Mouse (Mus musculus) forebrain, embryonic 13.5 days (tissue): Measurements from ENCODE around the gene Prkca. TPM values are rescaled to one million over a fixed set of nuclear protein-coding genes. Genes with fewer than 3 reads are reported as not detected.
"Not testable (repeated sequence)": the region's sequence is repeated elsewhere in the genome, so short reads cannot be mapped to it uniquely, and the experiment has no call there.

Experiments used
- ATAC-seq: fragments of 200-750 bp; cut with Nextera tagmentation; 2 replicates; pipeline ENCODE4 v1.8.0; 2017
- H3K27ac ChIP-seq: fragments of 300-500 bp; sonication (generic); 2 replicates; pipeline ENCODE4 v1.5.1; 2015; ENCODE audit warnings: inconsistent platforms, mild to moderate bottlenecking, moderate library complexity
- H3K27me3 ChIP-seq: fragments of 300-500 bp; sonication (generic); 2 replicates; pipeline ENCODE4 v1.6.1; 2015; ENCODE audit warnings: mild to moderate bottlenecking, inconsistent platforms
- H3K36me3 ChIP-seq: fragments of 300-500 bp; sonication (generic); 2 replicates; pipeline ENCODE4 v1.6.1; 2015; ENCODE audit warnings: mild to moderate bottlenecking, inconsistent platforms; ENCODE audit not compliant: poor library complexity, severe bottlenecking
- H3K4me1 ChIP-seq: fragments of 300-500 bp; sonication (generic); 2 replicates; pipeline ENCODE4 v1.6.1; 2015; ENCODE audit warnings: inconsistent platforms
- H3K4me2 ChIP-seq: fragments of 300-500 bp; sonication (generic); 2 replicates; pipeline ENCODE4 v1.6.1; 2015; ENCODE audit warnings: inconsistent platforms, mild to moderate bottlenecking, moderate library complexity
- H3K4me3 ChIP-seq: fragments of 300-500 bp; sonication (generic); 2 replicates; pipeline ENCODE4 v1.5.1; 2015; ENCODE audit warnings: mild to moderate bottlenecking, inconsistent platforms
- H3K9ac ChIP-seq: fragments of 300-500 bp; sonication (generic); 2 replicates; pipeline ENCODE4 v1.6.1; 2015; ENCODE audit warnings: mild to moderate bottlenecking, inconsistent platforms
- H3K9me3 ChIP-seq: fragments of 300-500 bp; sonication (generic); replicated peaks from 2 replicates; pipeline ENCODE4 v1.6.1; 2016; ENCODE audit warnings: inconsistent platforms
- WGBS: fragments of 180-500 bp; shearing (Covaris S2); methylation state at CpG from one replicate; pipeline ENCODE4 v1.1.7; 2015; 5-methylcytosine and 5-hydroxymethylcytosine counted together
- polyA plus RNA-seq: library from polyadenylated mRNA; unstranded; fragments of >200 nt; fragmentation: Nextera tagmentation; extraction: Ambion mirVana; gene quantifications from 2 replicates; pipeline ENCODE4 v1.2.1, GENCODE M21; 2015

Gene Prkca
- polyA plus RNA-seq, 1 experiment from 2014 or later: 4.2 TPM

GRCm38 (mm10) chr11:108101280-108101950 lies 242.3 kb downstream of the Prkca start:
- Histone ChIP-seq H3K36me3 (no peaks in the 10 kb centered on the region), H3K27me3 (no peaks in the 10 kb centered on the region), H3K9ac (no peak overlapping the region), H3K9me3 (0 out of 2 replicates have a peak, but pooled peaks cover 4% of the 10 kb centered on the region), H3K4me1 (no peaks in the 10 kb centered on the region), H3K4me3 (no peak overlapping the region), H3K4me2 (no peak overlapping the region), H3K27ac (no peak overlapping the region)
- ATAC-seq: no peak
- 88% methylated on average over 8 of the region's 8 CpGs for WGBS

GRCm38 (mm10) chr11:108098306-108098705 lies 245.4 kb downstream of the Prkca start:
- no peak overlapping the region for H3K9ac ChIP-seq

GRCm38 (mm10) chr11:108094796-108095195 lies 248.9 kb downstream of the Prkca start:
- Histone ChIP-seq H3K4me1 (no peaks in the 10 kb centered on the region), H3K36me3 (no peaks in the 10 kb centered on the region), H3K9ac (no peak overlapping the region), H3K9me3 (no peaks in the 10 kb centered on the region), H3K4me2 (no peak overlapping the region), H3K27me3 (no peaks in the 10 kb centered on the region), H3K27ac (no peak overlapping the region), H3K4me3 (no peak overlapping the region)
- no peak for ATAC-seq
- WGBS: 92% methylated on average over 5 of the region's 5 CpGs

More at GRCm38 (mm10) chr11:108098306-108098705, 245.4 kb downstream of the Prkca start:
- H3K4me3 ChIP-seq: no peak overlapping the region
- no peaks in the 10 kb centered on the region for H3K9me3 ChIP-seq
- no peaks in the 10 kb centered on the region for H3K36me3 ChIP-seq
- no peaks in the 10 kb centered on the region for H3K4me1 ChIP-seq
- H3K4me2 ChIP-seq: no peak overlapping the region
- WGBS: 88% methylated on average over 7 of the region's 7 CpGs
- ATAC-seq: no peak
- no peaks in the 10 kb centered on the region for H3K27me3 ChIP-seq
- H3K27ac ChIP-seq: no peak overlapping the region

- H3K4me3 ChIP-seq: no peak overlapping the region
- WGBS: 92% methylated on average over 4 of the region's 4 CpGs
- H3K27ac ChIP-seq: no peak overlapping the region
- H3K9ac ChIP-seq: no peak overlapping the region
- H3K36me3 ChIP-seq: no peaks in the 10 kb centered on the region
- no peaks in the 10 kb centered on the region for H3K27me3 ChIP-seq
- no peaks in the 10 kb centered on the region for H3K4me1 ChIP-seq
- no peak overlapping the region for H3K4me2 ChIP-seq
- H3K9me3 ChIP-seq: no peaks in the 10 kb centered on the region
- ATAC-seq: no peak
Observed at GRCm38 (mm10) chr11:108093248-108093647, 250.5 kb downstream of the Prkca start.

- Histone ChIP-seq H3K4me1 (no peaks in the 10 kb centered on the region), H3K4me2 (no peak overlapping the region), H3K27me3 (no peaks in the 10 kb centered on the region), H3K9me3 (no peaks in the 10 kb centered on the region), H3K9ac (no peak overlapping the region), H3K36me3 (no peaks in the 10 kb centered on the region), H3K27ac (no peak overlapping the region), H3K4me3 (no peak overlapping the region)
- 90% methylated on average over 3 of the region's 3 CpGs for WGBS
- no peak for ATAC-seq
Observed at GRCm38 (mm10) chr11:108091238-108091637, 252.5 kb downstream of the Prkca start.

GRCm38 (mm10) chr11:108090706-108091105 lies 253.0 kb downstream of the Prkca start:
- Histone ChIP-seq H3K36me3 (no peaks in the 10 kb centered on the region), H3K27me3 (no peaks in the 10 kb centered on the region), H3K9me3 (no peaks in the 10 kb centered on the region), H3K9ac (no peak overlapping the region), H3K4me3 (no peak overlapping the region), H3K4me2 (no peak overlapping the region), H3K4me1 (no peaks in the 10 kb centered on the region), H3K27ac (no peak overlapping the region; the same call in 1 of the 2 replicates)
- 25% methylated on average over 8 of the region's 8 CpGs for WGBS
- ATAC-seq: no peak

GRCm38 (mm10) chr11:108088063-108088462 lies 255.7 kb downstream of the Prkca start:
- 92% methylated on average over 5 of the region's 5 CpGs for WGBS
- H3K9me3 ChIP-seq: no peaks in the 10 kb centered on the region
- H3K36me3 ChIP-seq: no peaks in the 10 kb centered on the region
- H3K4me2 ChIP-seq: no peak overlapping the region
- no peak overlapping the region for H3K9ac ChIP-seq
- H3K27ac ChIP-seq: no peak overlapping the region
- H3K4me1 ChIP-seq: no peaks in the 10 kb centered on the region
- H3K4me3 ChIP-seq: no peak overlapping the region
- H3K27me3 ChIP-seq: no peaks in the 10 kb centered on the region
- ATAC-seq: no peak

GRCm38 (mm10) chr11:108087105-108087700 lies 256.5 kb downstream of the Prkca start:
- H3K4me3 ChIP-seq, H3K4me1 ChIP-seq, H3K9ac ChIP-seq, H3K27ac ChIP-seq, H3K36me3 ChIP-seq, H3K27me3 ChIP-seq, ATAC-seq, H3K4me2 ChIP-seq, H3K9me3 ChIP-seq: not testable (repeated sequence)
- WGBS: 79% methylated on average over 1 of the region's 1 CpGs

GRCm38 (mm10) chr11:108082673-108083072 lies 261.1 kb downstream of the Prkca start:
- no peak overlapping the region for H3K4me2 ChIP-seq
- no peaks in the 10 kb centered on the region for H3K4me1 ChIP-seq
- no peak overlapping the region for H3K4me3 ChIP-seq
- H3K9ac ChIP-seq: no peak overlapping the region
- H3K36me3 ChIP-seq: no peaks in the 10 kb centered on the region
- no peaks in the 10 kb centered on the region for H3K9me3 ChIP-seq
- H3K27me3 ChIP-seq: no peaks in the 10 kb centered on the region
- no peak overlapping the region for H3K27ac ChIP-seq
- no peak for ATAC-seq

- 77% methylated on average over 5 of the region's 5 CpGs for WGBS
- Histone ChIP-seq H3K4me1 (no peaks in the 10 kb centered on the region), H3K36me3 (no peaks in the 10 kb centered on the region), H3K4me2 (no peak overlapping the region), H3K27ac (no peak overlapping the region), H3K4me3 (no peak overlapping the region), H3K27me3 (no peaks in the 10 kb centered on the region), H3K9me3 (no peaks in the 10 kb centered on the region), H3K9ac (no peak overlapping the region)
- ATAC-seq: no peak; the same call in 1 of the 2 replicates
Observed at GRCm38 (mm10) chr11:108079946-108080650, 263.6 kb downstream of the Prkca start.

- Histone ChIP-seq H3K4me1 (no peaks in the 10 kb centered on the region), H3K27me3 (no peaks in the 10 kb centered on the region), H3K9ac (no peak overlapping the region), H3K4me2 (no peak overlapping the region), H3K27ac (no peak overlapping the region), H3K36me3 (no peaks in the 10 kb centered on the region), H3K9me3 (no peaks in the 10 kb centered on the region), H3K4me3 (no peak overlapping the region)
- ATAC-seq: no peak
- WGBS: 95% methylated on average over 5 of the region's 5 CpGs
Observed at GRCm38 (mm10) chr11:108079454-108079853, 264.3 kb downstream of the Prkca start.

GRCm38 (mm10) chr11:108077514-108077913 lies 266.2 kb downstream of the Prkca start:
- H3K36me3 ChIP-seq: no peaks in the 10 kb centered on the region
- no peaks in the 10 kb centered on the region for H3K27me3 ChIP-seq
- H3K4me1 ChIP-seq: no peaks in the 10 kb centered on the region
- no peak overlapping the region for H3K4me2 ChIP-seq
- no peak for ATAC-seq
- 89% methylated on average over 3 of the region's 3 CpGs for WGBS
- no peak overlapping the region for H3K4me3 ChIP-seq
- no peaks in the 10 kb centered on the region for H3K9me3 ChIP-seq
- no peak overlapping the region for H3K27ac ChIP-seq
- H3K9ac ChIP-seq: no peak overlapping the region
